ENCODE assay signal across 9 mouse cellular contexts in the genomic region with DNA sequence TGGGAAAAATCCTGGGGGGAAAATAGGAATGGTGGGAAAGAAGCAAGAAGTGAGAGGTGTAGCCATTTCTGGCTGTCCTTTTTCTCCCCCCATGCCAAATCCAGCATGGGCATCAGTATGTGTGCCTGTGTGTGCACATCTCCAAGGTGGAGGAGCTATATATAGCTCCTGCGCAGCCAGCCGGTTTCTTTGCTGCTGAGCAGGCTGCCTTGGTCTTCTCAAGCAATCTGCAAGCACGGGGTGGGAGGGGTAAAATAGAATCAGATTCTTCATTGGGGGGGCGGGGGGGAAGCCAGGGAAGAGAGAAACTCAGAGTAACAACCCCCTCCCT. TPM values are rescaled to one million over a fixed set of nuclear protein-coding genes. Genes with fewer than 3 reads are reported as not detected.
DNase-seq lines count a peak whose midpoint lies in the region; ATAC-seq and TF ChIP-seq lines count a peak whose summit lies in the region.
"Had no signal": no experiment of that assay in that cellular context is flagged by ENCODE, and none has a peak within 500 bp of the region (broad histone marks: within the 10 kb centered on the region; RNA-seq: fewer than 3 reads in every experiment).

No protein-coding gene starts in this region.

- peak overlapping the region; percentile 58 for H3K4me3 ChIP-seq in heart, embryonic 15.5 days
- peak overlapping the region; percentile 87 for H3K4me3 ChIP-seq in cortical plate, adult 2 months (ENCODE audit: insufficient read depth, low read length)
- H3K4me3 ChIP-seq in hindbrain, embryonic 12.5 days = peak overlapping the region; percentile 52
- peak overlapping the region; percentile 64 for H3K4me3 ChIP-seq in midbrain, embryonic 13.5 days (replicated peaks)

- no peak overlapping the region for H3K27ac ChIP-seq in heart, embryonic 15.5 days
- peak overlapping the region; percentile 88 for H3K27ac ChIP-seq in cortical plate, adult 2 months (ENCODE audit: insufficient read depth, low read length)
- H3K27ac ChIP-seq in hindbrain, embryonic 12.5 days = peak overlapping the region; percentile 55; the same call in 1 of the 2 replicates
- H3K27ac ChIP-seq in midbrain, embryonic 13.5 days = peak overlapping the region; percentile 77

- no peaks in the 10 kb centered on the region for H3K9me3 ChIP-seq in heart, embryonic 15.5 days (replicated peaks)
- H3K9me3 ChIP-seq in hindbrain, embryonic 12.5 days (replicated peaks) = no peaks in the 10 kb centered on the region
- H3K9me3 ChIP-seq in midbrain, embryonic 13.5 days = no peaks in the 10 kb centered on the region

- no peak for ATAC-seq in heart, embryonic 15.5 days (replicated peaks; ENCODE audit: insufficient number of reproducible peaks, insufficient read depth, low FRiP score, low read depth)
- ATAC-seq in hindbrain, embryonic 12.5 days (ENCODE audit: low FRiP score) = peak; percentile 8; the same call in 1 of the 2 replicates
- peak; percentile 55; the same call in 1 of the 2 replicates for ATAC-seq in midbrain, embryonic 13.5 days
- ATAC-seq in megakaryocyte-erythroid progenitor cell, adult 5-6 weeks (replicated peaks; ENCODE audit: low FRiP score, low TSS enrichment, poor library complexity, severe bottlenecking) = no peak
- ATAC-seq: lung, postnatal 0 days had no signal

- H3K27me3 ChIP-seq in heart, embryonic 15.5 days = peaks cover 31% of the 10 kb centered on the region
- H3K27me3 ChIP-seq in hindbrain, embryonic 12.5 days = no peaks in the 10 kb centered on the region; the same call in 1 of the 2 replicates
- H3K27me3 ChIP-seq in midbrain, embryonic 13.5 days = peaks cover 5% of the 10 kb centered on the region; the same call in 1 of the 2 replicates

- TF ChIP-seq CTCF in cortical plate, adult 2 months (IDR thresholded peaks at IDR 0.05; ENCODE audit: extremely low read depth, insufficient read depth, low read length) = no peak

- H3K4me1 ChIP-seq in heart, embryonic 15.5 days (replicated peaks) = peaks cover 17% of the 10 kb centered on the region
- H3K4me1 ChIP-seq in cortical plate, adult 2 months (ENCODE audit: control insufficient read depth, insufficient read depth, low read length) = 0 out of 2 replicates have a peak, but pooled peaks cover 1% of the 10 kb centered on the region
- H3K4me1 ChIP-seq in hindbrain, embryonic 12.5 days = peaks cover 7% of the 10 kb centered on the region
- peaks cover 12% of the 10 kb centered on the region; the same call in 1 of the 2 replicates for H3K4me1 ChIP-seq in midbrain, embryonic 13.5 days (replicated peaks)

- WGBS in heart, embryonic 15.5 days = 16% methylated on average over 3 of the region's 4 CpGs
- 13% methylated on average over 4 of the region's 4 CpGs for WGBS in hindbrain, embryonic 12.5 days
- 13% methylated on average over 4 of the region's 4 CpGs for WGBS in midbrain, embryonic 13.5 days

- peak; percentile 61; the same call in 1 of the 2 replicates for TF ChIP-seq POLR2A in cortical plate, adult 2 months (IDR thresholded peaks at IDR 0.05; ENCODE audit: extremely low read depth, insufficient read depth, low read length)

- peak overlapping the region; percentile 97 for H3K4me2 ChIP-seq in heart, embryonic 15.5 days
- H3K4me2 ChIP-seq in hindbrain, embryonic 12.5 days (replicated peaks) = peak overlapping the region; percentile 99
- H3K4me2 ChIP-seq in midbrain, embryonic 13.5 days (replicated peaks) = peak overlapping the region; percentile 96

- no peak for DNase-seq in heart, adult 8-10 months (ENCODE audit: low spot score)
- DNase-seq in thymus, postnatal 10 days (ENCODE audit: low spot score in 2 of 2) = no peak
- no peak for DNase-seq in urinary bladder, adult 2 months (ENCODE audit: low spot score)

- no peaks in the 10 kb centered on the region for H3K36me3 ChIP-seq in heart, embryonic 15.5 days
- no peaks in the 10 kb centered on the region for H3K36me3 ChIP-seq in hindbrain, embryonic 12.5 days
- H3K36me3 ChIP-seq in midbrain, embryonic 13.5 days = no peaks in the 10 kb centered on the region

- 0 out of 2 replicates have a peak overlapping the region, but pooled peaks have one; percentile 18 for H3K9ac ChIP-seq in heart, embryonic 15.5 days
- H3K9ac ChIP-seq in hindbrain, embryonic 12.5 days = peak overlapping the region; percentile 76
- peak overlapping the region; percentile 76 for H3K9ac ChIP-seq in midbrain, embryonic 13.5 days (replicated peaks)

RNA-seq across cellular contexts. Expression of gene Cntn1, which starts 1.1 kb away (rescaled TPM):
- polyA plus RNA-seq in heart, embryonic 15.5 days (2015; fragmentation: Nextera tagmentation; extraction: Ambion mirVana) = 0.25 and 0.55 TPM in 2 replicates
- total RNA-seq in heart, adult 8-10 months (2022) = under 1 TPM; 0.05 to 0.09 (median 0.07) TPM
- polyA plus RNA-seq in cortical plate, adult 2 months (2012; rRNA removed) = 140 and 144 TPM in 2 replicates
- 9.6 and 9.8 TPM in 2 replicates for polyA plus RNA-seq in hindbrain, embryonic 12.5 days (2016; fragmentation: Nextera tagmentation; extraction: Ambion mirVana)
- polyA plus RNA-seq in midbrain, embryonic 13.5 days (2015; fragmentation: Nextera tagmentation; extraction: Ambion mirVana) = 16.7 and 17.1 TPM in 2 replicates
- not detected in 2 replicates for total RNA-seq in megakaryocyte-erythroid progenitor cell, adult 5-6 weeks (2014; fragmentation: Nextera tagmentation)
- not detected in 2 replicates for total RNA-seq in megakaryocyte-erythroid progenitor cell, adult 5-6 weeks (2017)
- 2.0 and 2.9 TPM in 2 replicates for polyA plus RNA-seq in urinary bladder, adult 2 months (2012; rRNA removed)

Comparison
In these comparisons a context has a peak if more than half of its experiments do, and no peak if none do; other contexts are left out.
1. ATAC-seq: peak in hindbrain, embryonic 12.5 days (single experiment) and midbrain, embryonic 13.5 days (single experiment); none in heart, embryonic 15.5 days (single experiment) and megakaryocyte-erythroid progenitor cell, adult 5-6 weeks (single experiment).
2. H3K9ac ChIP-seq: peak in every context shown above with its lines; median percentile 76 in hindbrain, embryonic 12.5 days; 76 in midbrain, embryonic 13.5 days; 18 in heart, embryonic 15.5 days.
3. Peak in every context shown above with its lines, with median percentiles within 50 percentile points of each other: H3K4me2 ChIP-seq and H3K4me3 ChIP-seq.